Mouse (Mus musculus): ENCODE data around the gene Siglecf. TPM values are rescaled to one million over a fixed set of nuclear protein-coding genes. Genes with fewer than 3 reads are reported as not detected.

The Siglecf gene
- total and polyA plus RNA-seq, 2 experiments from 2014 or later, result 0.30 TPM; not detected in 1

- TF ChIP-seq CTCF (IDR thresholded peaks at IDR 0.05; ENCODE audit: low read depth), result no peak
- WGBS, result 91% methylated on average over 4 of the region's 4 CpGs
- ATAC-seq, result no peak
Observed at GRCm38 (mm10) chr7:43408131-43408553, 57.0 kb downstream of the Siglecf start, which contains the start of gene Siglecg. Gene Siglecg, plus strand, starts transcription at chr7:43408204.

DNA sequence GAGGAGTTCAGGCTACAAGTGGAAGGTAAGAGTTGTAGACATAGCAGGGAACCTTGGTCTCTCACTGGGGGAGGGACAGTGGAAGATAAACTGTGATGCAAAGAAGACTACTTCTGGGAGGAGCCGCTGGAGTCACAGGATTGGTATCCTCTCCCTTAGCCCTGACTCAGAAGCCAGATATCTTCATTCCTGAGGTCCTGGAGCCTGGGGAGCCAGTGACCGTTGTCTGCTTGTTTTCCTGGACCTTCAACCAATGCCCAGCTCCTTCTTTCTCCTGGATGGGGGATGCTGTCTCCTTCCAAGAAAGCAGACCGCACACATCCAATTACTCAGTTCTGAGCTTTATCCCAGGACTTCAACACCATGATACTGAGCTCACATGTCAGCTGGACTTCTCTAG lies 57.9 kb downstream of the Siglecf start:
- H3K9ac ChIP-seq (replicated peaks; ENCODE audit: low read length), result no peak overlapping the region
- H3K4me1 ChIP-seq (ENCODE audit: insufficient read depth, low read length), result no peaks in the 10 kb centered on the region
- no peaks in the 10 kb centered on the region for H3K27me3 ChIP-seq (ENCODE audit: insufficient read depth, low read length)
- 79% methylated on average over 3 of the region's 3 CpGs for WGBS
- TF ChIP-seq CTCF (IDR thresholded peaks at IDR 0.05; ENCODE audit: low read depth), result no peak
- ATAC-seq, result no peak
- DNase-seq (ENCODE audit: low spot score), result no peak
- no peaks in the 10 kb centered on the region for H3K36me3 ChIP-seq (ENCODE audit: insufficient read depth, low read length)
- no peak overlapping the region for H3K27ac ChIP-seq
- no peaks in the 10 kb centered on the region for H3K9me3 ChIP-seq (ENCODE audit: low read length)
- H3K4me3 ChIP-seq (ENCODE audit: low read length), result no peak overlapping the region
- no peak overlapping the region for H3K4me2 ChIP-seq (ENCODE audit: low read depth, low read length)

More at GRCm38 (mm10) chr7:43408131-43408553, 57.0 kb downstream of the Siglecf start, which contains the start of gene Siglecg:
- H3K27me3 ChIP-seq (ENCODE audit: insufficient read depth, low read length), result no peaks in the 10 kb centered on the region
- DNase-seq (ENCODE audit: low spot score), result no peak
- H3K4me3 ChIP-seq (ENCODE audit: low read length), result no peak within 1 kb of the TSS
- no peaks in the 10 kb centered on the region for H3K36me3 ChIP-seq (ENCODE audit: insufficient read depth, low read length)
- H3K27ac ChIP-seq, result no peak within 1 kb of the TSS
- no peak within 1 kb of the TSS for H3K9ac ChIP-seq (replicated peaks; ENCODE audit: low read length)
- H3K4me2 ChIP-seq (ENCODE audit: low read depth, low read length), result no peak within 1 kb of the TSS
- no peaks in the 10 kb centered on the region for H3K4me1 ChIP-seq (ENCODE audit: insufficient read depth, low read length)
- H3K9me3 ChIP-seq (ENCODE audit: low read length), result no peaks in the 10 kb centered on the region

Other genes starting within 250 kb of the Siglecf start
- gene Zfp936, start 237.1 kb upstream of the Siglecf start, total RNA-seq (2014; rRNA removed), result not detected in 2 replicates
- not detected in 2 replicates for gene Zfp936, start 237.1 kb upstream of the Siglecf start, polyA plus RNA-seq (2015; fragmentation: Nextera tagmentation; extraction: Ambion mirVana)
- gene Zfp715, start 38.0 kb upstream of the Siglecf start, total RNA-seq (2014; rRNA removed), result 14.3 and 21.2 TPM in 2 replicates
- gene Zfp715, start 38.0 kb upstream of the Siglecf start, polyA plus RNA-seq (2015; fragmentation: Nextera tagmentation; extraction: Ambion mirVana), result 11.8 and 13.4 TPM in 2 replicates
- 0.22 TPM in 1 of 2 replicates, not detected in the other for gene Siglecg, start 56.9 kb downstream of the Siglecf start, total RNA-seq (2014; rRNA removed)
- not detected in 2 replicates for gene Siglecg, start 56.9 kb downstream of the Siglecf start, polyA plus RNA-seq (2015; fragmentation: Nextera tagmentation; extraction: Ambion mirVana)
- not detected in 2 replicates for gene Lim2, start 76.3 kb downstream of the Siglecf start, total RNA-seq (2014; rRNA removed)
- not detected in 2 replicates for gene Lim2, start 76.3 kb downstream of the Siglecf start, polyA plus RNA-seq (2015; fragmentation: Nextera tagmentation; extraction: Ambion mirVana)
- gene Nkg7, start 85.7 kb downstream of the Siglecf start, total RNA-seq (2014; rRNA removed), result not detected in 2 replicates
- gene Nkg7, start 85.7 kb downstream of the Siglecf start, polyA plus RNA-seq (2015; fragmentation: Nextera tagmentation; extraction: Ambion mirVana), result 0.28 TPM in 1 of 2 replicates, not detected in the other
- not detected in 2 replicates for gene Cldnd2, start 89.4 kb downstream of the Siglecf start, total RNA-seq (2014; rRNA removed)
- gene Cldnd2, start 89.4 kb downstream of the Siglecf start, polyA plus RNA-seq (2015; fragmentation: Nextera tagmentation; extraction: Ambion mirVana), result not detected in 2 replicates
- gene Etfb, start 92.7 kb downstream of the Siglecf start, total RNA-seq (2014; rRNA removed), result 42.1 and 42.9 TPM in 2 replicates
- 148 and 149 TPM in 2 replicates for gene Etfb, start 92.7 kb downstream of the Siglecf start, polyA plus RNA-seq (2015; fragmentation: Nextera tagmentation; extraction: Ambion mirVana)
- gene Gm45233, start 92.8 kb downstream of the Siglecf start, total RNA-seq (2014; rRNA removed), result 2.6 TPM in 1 of 2 replicates, not detected in the other
- gene Gm45233, start 92.8 kb downstream of the Siglecf start, polyA plus RNA-seq (2015; fragmentation: Nextera tagmentation; extraction: Ambion mirVana), result 0.43 and 0.83 TPM in 2 replicates
- 15.8 and 20.1 TPM in 2 replicates for gene Vsig10l, start 111.8 kb downstream of the Siglecf start, total RNA-seq (2014; rRNA removed)
- 23.1 and 25.8 TPM in 2 replicates for gene Vsig10l, start 111.8 kb downstream of the Siglecf start, polyA plus RNA-seq (2015; fragmentation: Nextera tagmentation; extraction: Ambion mirVana)
- 64.7 and 69.9 TPM in 2 replicates for gene Iglon5, start 138.7 kb downstream of the Siglecf start, total RNA-seq (2014; rRNA removed)
- 8.0 and 8.6 TPM in 2 replicates for gene Iglon5, start 138.7 kb downstream of the Siglecf start, polyA plus RNA-seq (2015; fragmentation: Nextera tagmentation; extraction: Ambion mirVana)
- 0.05 TPM in 1 of 2 replicates, not detected in the other for gene 4931406B18Rik, start 154.6 kb downstream of the Siglecf start, total RNA-seq (2014; rRNA removed)
- gene 4931406B18Rik, start 154.6 kb downstream of the Siglecf start, polyA plus RNA-seq (2015; fragmentation: Nextera tagmentation; extraction: Ambion mirVana), result not detected in 2 replicates
- 1.4 and 2.0 TPM in 2 replicates for gene Cd33, start 193.1 kb downstream of the Siglecf start, total RNA-seq (2014; rRNA removed)
- 1.8 and 2.0 TPM in 2 replicates for gene Cd33, start 193.1 kb downstream of the Siglecf start, polyA plus RNA-seq (2015; fragmentation: Nextera tagmentation; extraction: Ambion mirVana)
- 8.0 and 8.3 TPM in 2 replicates for gene Zfp658, start 210.9 kb downstream of the Siglecf start, total RNA-seq (2014; rRNA removed)
- 2.5 and 3.3 TPM in 2 replicates for gene Zfp658, start 210.9 kb downstream of the Siglecf start, polyA plus RNA-seq (2015; fragmentation: Nextera tagmentation; extraction: Ambion mirVana)
- gene Zfp719, start 228.3 kb downstream of the Siglecf start, total RNA-seq (2014; rRNA removed), result 10.8 and 11.6 TPM in 2 replicates
- gene Zfp719, start 228.3 kb downstream of the Siglecf start, polyA plus RNA-seq (2015; fragmentation: Nextera tagmentation; extraction: Ambion mirVana), result 4.7 and 5.3 TPM in 2 replicates